Mouse (Mus musculus) small intestine, adult 2 months (tissue): ENCODE measurements around the gene Tuba3a. TPM values are rescaled to one million over a fixed set of nuclear protein-coding genes. Genes with fewer than 3 reads are reported as not detected.

Experiments used
- H3K27ac ChIP-seq: fragments of 200-500 bp; 2 replicates; pipeline ENCODE4 v1.5.1; 2012; ENCODE audit warnings: low read depth, low read length, control low read depth, inconsistent platforms; ENCODE audit not compliant: insufficient read depth
- H3K27me3 ChIP-seq: fragments of 200-500 bp; 2 replicates; pipeline ENCODE4 v1.6.1; 2012; ENCODE audit warnings: mild to moderate bottlenecking, moderate library complexity, low read length, inconsistent platforms; ENCODE audit not compliant: control insufficient read depth, insufficient read depth
- H3K36me3 ChIP-seq: fragments of 200-500 bp; 2 replicates; pipeline ENCODE4 v1.6.1; 2012; ENCODE audit warnings: mild to moderate bottlenecking, low read length, control low read depth, inconsistent platforms; ENCODE audit not compliant: control insufficient read depth, insufficient read depth
- H3K4me1 ChIP-seq: fragments of 200-500 bp; 2 replicates; pipeline ENCODE4 v1.6.1; 2012; ENCODE audit warnings: low read length, inconsistent platforms, mixed read lengths; ENCODE audit not compliant: control insufficient read depth, insufficient read depth, insufficient read length
- H3K4me3 ChIP-seq: fragments of 200-500 bp; 2 replicates; pipeline ENCODE4 v1.5.1; 2012; ENCODE audit warnings: low read depth, mild to moderate bottlenecking, control low read depth, inconsistent platforms, low read length, moderate library complexity
- CTCF ChIP-seq: fragments of 200-500 bp; IDR thresholded peaks from 2 replicates; pipeline ENCODE4 v1.5.1; 2012; ENCODE audit warnings: low read depth, mild to moderate bottlenecking, control low read depth, inconsistent platforms, low read length, moderate library complexity, mixed read lengths; ENCODE audit not compliant: insufficient replicate concordance, insufficient read length; ENCODE audit errors: extremely low read depth
- POLR2A ChIP-seq: fragments of 200-500 bp; IDR thresholded peaks from 2 replicates; pipeline ENCODE4 v1.6.1; 2012; ENCODE audit warnings: low read depth, mild to moderate bottlenecking, control low read depth, inconsistent platforms, low read length, moderate library complexity
- WGBS: fragments of 180-500 bp; shearing (Covaris S2); methylation state at CpG from one replicate; pipeline ENCODE4 v1.1.7; 2018; 5-methylcytosine and 5-hydroxymethylcytosine counted together
- polyA plus RNA-seq: library from polyadenylated mRNA; depleted of rRNA; stranded (reverse); fragments of >200 nt; gene quantifications from 2 replicates; pipeline ENCODE4 v1.2.3, GENCODE M21; 2012

Tuba3a gene
- polyA plus RNA-seq, 1 experiment: not detected

- H3K4me1 ChIP-seq: peaks cover 17% of the 10 kb centered on the region
- WGBS: 65% methylated on average over 7 of the region's 7 CpGs
- TF ChIP-seq POLR2A: no peak
- no peak for TF ChIP-seq CTCF
- H3K27ac ChIP-seq: peak overlapping the region; percentile 50
- peaks cover 22% of the 10 kb centered on the region for H3K36me3 ChIP-seq
- no peaks in the 10 kb centered on the region for H3K27me3 ChIP-seq
- H3K4me3 ChIP-seq: peak overlapping the region; percentile 87
Measured at GRCm38 (mm10) chr6:125314231-125314563, 28.4 kb upstream of the Tuba3a start.

GRCm38 (mm10) chr6:125313546-125314230 lies 27.8 kb upstream of the Tuba3a start, which contains the start of gene Ltbr:
Gene Ltbr (minus strand): TSS chr6:125313885.
- H3K27me3 ChIP-seq: no peaks in the 10 kb centered on the region
- peak; percentile 77 for TF ChIP-seq POLR2A
- no peak for TF ChIP-seq CTCF
- under 1% methylated on average over 45 of the region's 46 CpGs for WGBS
- H3K4me1 ChIP-seq: peaks cover 17% of the 10 kb centered on the region
- peak within 1 kb of the TSS; percentile 78 for H3K27ac ChIP-seq
- H3K36me3 ChIP-seq: peaks cover 27% of the 10 kb centered on the region
- H3K4me3 ChIP-seq: peak within 1 kb of the TSS; percentile 87

- peaks cover 35% of the 10 kb centered on the region for H3K36me3 ChIP-seq
- WGBS: 6% methylated on average over 22 of the region's 22 CpGs
- H3K4me3 ChIP-seq: peak overlapping the region; percentile 87
- H3K27me3 ChIP-seq: no peaks in the 10 kb centered on the region
- H3K27ac ChIP-seq: peak overlapping the region; percentile 78
- H3K4me1 ChIP-seq: peaks cover 17% of the 10 kb centered on the region
- TF ChIP-seq POLR2A: peak; percentile 27; the same call in 1 of the 2 replicates
- no peak for TF ChIP-seq CTCF
Measured at GRCm38 (mm10) chr6:125312581-125313355, 26.9 kb upstream of the Tuba3a start.

- TF ChIP-seq POLR2A (no peak), CTCF (no peak)
- WGBS: 71% methylated on average over 9 of the region's 9 CpGs
- H3K4me1 ChIP-seq: peaks cover 17% of the 10 kb centered on the region
- peaks cover 39% of the 10 kb centered on the region for H3K36me3 ChIP-seq
- H3K27me3 ChIP-seq: no peaks in the 10 kb centered on the region
- no peak overlapping the region for H3K27ac ChIP-seq
- H3K4me3 ChIP-seq: peak overlapping the region; percentile 87
Measured at GRCm38 (mm10) chr6:125312171-125312570, 26.3 kb upstream of the Tuba3a start.

- 80% methylated on average over 5 of the region's 5 CpGs for WGBS
- TF ChIP-seq CTCF (no peak), POLR2A (peak; percentile 11; the same call in 1 of the 2 replicates)
- Histone ChIP-seq H3K27me3 (no peaks in the 10 kb centered on the region), H3K4me1 (peaks cover 17% of the 10 kb centered on the region), H3K4me3 (no peak overlapping the region), H3K36me3 (peaks cover 49% of the 10 kb centered on the region), H3K27ac (no peak overlapping the region)
Measured at GRCm38 (mm10) chr6:125309406-125309805, 23.6 kb upstream of the Tuba3a start.

GRCm38 (mm10) chr6:125308921-125309320 lies 23.1 kb upstream of the Tuba3a start:
- Histone ChIP-seq H3K27ac (no peak overlapping the region), H3K4me1 (peaks cover 13% of the 10 kb centered on the region), H3K27me3 (no peaks in the 10 kb centered on the region), H3K36me3 (peaks cover 49% of the 10 kb centered on the region), H3K4me3 (no peak overlapping the region)
- TF ChIP-seq CTCF (no peak), POLR2A (no peak)
- WGBS: 67% methylated on average over 13 of the region's 13 CpGs

- WGBS: 93% methylated on average over 5 of the region's 5 CpGs
- H3K4me3 ChIP-seq: no peak overlapping the region
- peaks cover 46% of the 10 kb centered on the region for H3K36me3 ChIP-seq
- no peak overlapping the region for H3K27ac ChIP-seq
- no peak for TF ChIP-seq POLR2A
- H3K4me1 ChIP-seq: peaks cover 6% of the 10 kb centered on the region
- no peaks in the 10 kb centered on the region for H3K27me3 ChIP-seq
Measured at GRCm38 (mm10) chr6:125307091-125307490, 21.2 kb upstream of the Tuba3a start.
